Mouse (Mus musculus) hindbrain, embryonic 12.5 days (tissue): ENCODE results near the gene Dhx32. TPM values are rescaled to one million over a fixed set of nuclear protein-coding genes. Genes with fewer than 3 reads are reported as not detected.
"Not testable (repeated sequence)": the region's sequence is repeated elsewhere in the genome, so short reads cannot be mapped to it uniquely, and the experiment has no call there.

Experiments
- ATAC-seq: fragments of 200-750 bp; cut with Nextera tagmentation; 2 replicates; pipeline ENCODE4 v1.8.0; 2017; ENCODE audit warnings: moderate TSS enrichment; ENCODE audit not compliant: low FRiP score
- H3K27ac ChIP-seq: fragments of 300-500 bp; sonication (generic); 2 replicates; pipeline ENCODE4 v1.5.1; 2016; ENCODE audit warnings: mild to moderate bottlenecking
- H3K27me3 ChIP-seq: fragments of 300-500 bp; sonication (generic); 2 replicates; pipeline ENCODE4 v1.6.1; 2016; ENCODE audit warnings: mild to moderate bottlenecking
- H3K36me3 ChIP-seq: fragments of 300-500 bp; sonication (generic); 2 replicates; pipeline ENCODE4 v1.6.1; 2016; ENCODE audit warnings: mild to moderate bottlenecking
- H3K4me1 ChIP-seq: fragments of 300-500 bp; sonication (generic); 2 replicates; pipeline ENCODE4 v1.6.1; 2016
- H3K4me2 ChIP-seq: fragments of 300-500 bp; sonication (generic); replicated peaks from 2 replicates; pipeline ENCODE4 v1.6.1; 2016; ENCODE audit warnings: mild to moderate bottlenecking
- H3K4me3 ChIP-seq: fragments of 300-500 bp; sonication (generic); 2 replicates; pipeline ENCODE4 v1.5.1; 2016; ENCODE audit warnings: mild to moderate bottlenecking
- H3K9ac ChIP-seq: fragments of 300-500 bp; sonication (generic); 2 replicates; pipeline ENCODE4 v1.6.1; 2016; ENCODE audit warnings: mild to moderate bottlenecking, moderate library complexity
- H3K9me3 ChIP-seq: fragments of 300-500 bp; sonication (generic); replicated peaks from 2 replicates; pipeline ENCODE4 v1.6.1; 2016; ENCODE audit warnings: mild to moderate bottlenecking
- WGBS: fragments of 180-500 bp; shearing (Covaris S2); methylation state at CpG from one replicate; pipeline ENCODE4 v1.1.7; 2016; 5-methylcytosine and 5-hydroxymethylcytosine counted together
- polyA plus RNA-seq: library from polyadenylated mRNA; unstranded; fragments of >200 nt; fragmentation: Nextera tagmentation; extraction: Ambion mirVana; gene quantifications from 2 replicates; pipeline ENCODE4 v1.2.1, GENCODE M21; 2016

The Dhx32 gene
- polyA plus RNA-seq, 1 experiment from 2014 or later, result 33.0 TPM

DNA sequence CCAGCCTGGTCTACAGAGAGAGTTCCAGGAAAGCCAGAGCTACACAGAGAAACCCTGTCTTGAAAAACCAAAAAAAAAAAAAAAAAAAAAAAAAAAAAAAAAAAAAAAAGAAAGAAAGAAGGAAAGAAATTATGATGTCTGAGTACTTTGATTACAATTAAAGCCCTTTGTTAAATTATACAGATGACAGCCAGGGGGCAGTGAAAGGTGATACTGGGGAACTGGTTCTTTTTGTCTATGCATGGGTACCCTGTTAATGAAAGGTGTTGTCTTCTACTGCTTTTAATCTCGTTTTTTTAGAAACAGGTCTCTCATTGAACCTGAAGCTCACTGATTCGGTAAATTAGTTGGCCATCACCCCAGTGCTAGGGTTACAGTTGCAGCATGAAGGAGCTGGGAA is 75.2 kb downstream of the Dhx32 start:
- no peak for ATAC-seq
- H3K4me1 ChIP-seq, result peaks cover 12% of the 10 kb centered on the region
- WGBS, result 88% methylated on average over 2 of the region's 2 CpGs
- no peak overlapping the region for H3K9ac ChIP-seq
- no peak overlapping the region for H3K27ac ChIP-seq
- H3K9me3 ChIP-seq, result no peaks in the 10 kb centered on the region
- peaks cover 3% of the 10 kb centered on the region; the same call in 1 of the 2 replicates for H3K36me3 ChIP-seq
- no peak overlapping the region for H3K4me2 ChIP-seq
- H3K27me3 ChIP-seq, result no peaks in the 10 kb centered on the region
- no peak overlapping the region for H3K4me3 ChIP-seq

DNA sequence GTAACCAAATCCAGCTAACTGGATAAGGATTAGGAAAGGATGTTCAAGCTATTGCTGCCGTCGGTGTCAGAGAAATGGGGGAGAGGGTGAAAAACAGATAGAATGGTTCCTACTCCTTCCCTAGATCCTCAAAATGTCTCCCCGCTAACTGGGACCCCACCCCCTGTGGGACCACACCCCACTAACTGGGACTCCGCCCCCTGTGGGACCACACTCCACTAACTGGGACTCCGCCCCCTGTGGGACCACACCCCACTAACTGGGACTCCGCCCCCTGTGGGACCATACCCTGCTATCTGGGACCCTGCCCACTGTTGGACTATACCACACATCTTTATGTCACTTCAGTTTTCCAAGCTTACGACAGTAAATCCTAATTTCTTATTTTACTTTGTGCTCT is 78.6 kb downstream of the Dhx32 start:
- H3K4me2 ChIP-seq, result no peak overlapping the region
- H3K36me3 ChIP-seq, result peaks cover 5% of the 10 kb centered on the region
- no peak overlapping the region for H3K4me3 ChIP-seq
- peaks cover 4% of the 10 kb centered on the region for H3K4me1 ChIP-seq
- no peak overlapping the region for H3K27ac ChIP-seq
- H3K9me3 ChIP-seq, result no peaks in the 10 kb centered on the region
- no peaks in the 10 kb centered on the region for H3K27me3 ChIP-seq
- ATAC-seq, result no peak
- 94% methylated on average over 7 of the region's 7 CpGs for WGBS
- no peak overlapping the region for H3K9ac ChIP-seq

DNA sequence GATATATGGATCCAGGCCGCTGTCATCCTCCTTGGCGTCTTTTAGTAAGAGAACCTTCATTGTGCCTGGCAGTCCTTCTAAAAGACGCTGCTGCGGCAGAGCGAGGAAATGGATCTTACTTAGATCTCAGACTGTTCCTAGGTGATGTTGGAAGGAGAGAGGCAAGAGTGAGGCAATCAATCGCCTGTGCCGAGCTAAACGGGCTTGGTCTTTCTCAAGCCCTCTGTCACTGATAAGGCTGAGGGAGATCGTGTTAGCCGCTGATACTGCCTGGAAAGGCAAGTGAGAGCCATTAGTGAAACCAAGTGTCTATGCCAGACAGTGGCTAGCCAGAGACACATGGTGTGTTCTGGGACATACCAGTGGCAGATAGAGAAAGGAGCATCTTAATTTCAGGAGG is 80.2 kb downstream of the Dhx32 start:
- Histone ChIP-seq H3K9ac (no peak overlapping the region), H3K4me3 (no peak overlapping the region), H3K9me3 (no peaks in the 10 kb centered on the region), H3K27ac (no peak overlapping the region), H3K4me2 (no peak overlapping the region), H3K4me1 (no peaks in the 10 kb centered on the region), H3K27me3 (no peaks in the 10 kb centered on the region), H3K36me3 (peaks cover 6% of the 10 kb centered on the region)
- no peak for ATAC-seq
- WGBS, result 93% methylated on average over 10 of the region's 10 CpGs

DNA sequence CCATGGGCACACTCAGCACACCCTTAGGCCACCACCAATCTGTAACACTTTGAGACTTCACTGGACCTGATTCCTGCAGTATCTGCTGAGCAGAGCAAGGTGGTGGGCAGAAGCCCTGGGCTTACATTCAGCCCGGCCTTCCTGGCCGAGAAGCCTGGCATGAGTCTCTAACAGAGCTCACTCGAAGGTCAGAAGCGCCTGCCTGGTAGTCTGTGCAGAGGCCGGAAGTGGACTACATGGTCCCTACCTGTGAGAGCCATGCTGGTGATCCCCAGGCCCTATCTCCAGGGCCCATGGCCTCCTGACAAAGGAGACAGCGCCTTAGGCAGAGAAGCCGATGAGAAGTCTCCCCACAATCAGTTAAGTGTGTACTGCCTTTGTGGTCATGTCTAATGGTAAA is 81.2 kb downstream of the Dhx32 start:
- 91% methylated on average over 7 of the region's 7 CpGs for WGBS
- Histone ChIP-seq H3K4me3 (no peak overlapping the region), H3K27ac (no peak overlapping the region), H3K4me2 (no peak overlapping the region), H3K9ac (no peak overlapping the region), H3K27me3 (no peaks in the 10 kb centered on the region), H3K4me1 (no peaks in the 10 kb centered on the region), H3K36me3 (peaks cover 12% of the 10 kb centered on the region), H3K9me3 (no peaks in the 10 kb centered on the region)
- ATAC-seq, result no peak

GRCm38 (mm10) chr7:133699885-133700284 is 82.6 kb downstream of the Dhx32 start:
- no peaks in the 10 kb centered on the region for H3K27me3 ChIP-seq
- no peaks in the 10 kb centered on the region for H3K9me3 ChIP-seq
- no peak overlapping the region for H3K4me3 ChIP-seq
- H3K4me2 ChIP-seq, result no peak overlapping the region
- H3K27ac ChIP-seq, result no peak overlapping the region
- H3K4me1 ChIP-seq, result no peaks in the 10 kb centered on the region
- WGBS, result 87% methylated on average over 4 of the region's 4 CpGs
- peaks cover 12% of the 10 kb centered on the region for H3K36me3 ChIP-seq
- H3K9ac ChIP-seq, result no peak overlapping the region
- ATAC-seq, result no peak

DNA sequence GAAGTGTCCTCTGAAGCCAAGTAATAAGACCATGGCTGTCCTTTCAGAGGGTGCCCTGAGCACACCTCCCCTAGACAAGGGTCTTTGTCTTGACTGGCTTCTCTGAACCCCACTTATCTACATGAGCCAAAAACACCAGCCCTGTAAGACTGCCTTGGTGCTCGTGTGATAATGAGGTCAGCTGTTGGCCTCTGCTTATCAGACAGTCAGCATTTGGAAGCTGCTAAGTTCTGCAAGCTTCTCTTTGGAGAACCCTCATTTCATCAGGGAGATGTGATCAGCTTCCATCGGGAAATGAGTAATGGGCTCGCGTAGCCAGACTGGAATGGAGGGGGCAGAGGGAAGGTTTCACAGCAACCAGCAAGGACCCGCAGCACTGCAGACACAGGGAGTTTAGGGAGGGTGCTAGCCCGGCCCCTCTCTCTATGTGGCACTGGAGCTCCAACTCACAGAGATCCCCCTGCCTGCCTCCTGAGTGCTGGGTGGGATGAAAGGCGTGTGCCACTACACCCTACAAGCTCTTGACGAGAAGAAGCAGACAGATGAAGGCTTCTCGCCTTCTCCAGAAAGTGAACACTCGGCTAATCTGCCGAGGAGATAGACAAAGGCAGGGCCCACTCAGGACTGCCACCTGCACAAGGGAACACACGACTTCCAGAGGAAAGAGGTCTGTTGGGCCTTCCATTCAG is 84.4 kb downstream of the Dhx32 start:
- Histone ChIP-seq H3K4me3 (no peak overlapping the region), H3K4me2 (no peak overlapping the region), H3K27me3 (no peaks in the 10 kb centered on the region), H3K27ac (no peak overlapping the region), H3K9ac (no peak overlapping the region), H3K36me3 (peaks cover 12% of the 10 kb centered on the region), H3K9me3 (no peaks in the 10 kb centered on the region), H3K4me1 (no peaks in the 10 kb centered on the region)
- 88% methylated on average over 12 of the region's 12 CpGs for WGBS
- ATAC-seq, result no peak

- H3K4me3 ChIP-seq, H3K4me1 ChIP-seq, H3K27me3 ChIP-seq, H3K9ac ChIP-seq, H3K4me2 ChIP-seq, ATAC-seq, H3K27ac ChIP-seq: not testable (repeated sequence)
- Histone ChIP-seq H3K9me3 (peaks cover 14% of the 10 kb centered on the region; the same call in 1 of the 2 replicates), H3K36me3 (peaks cover 43% of the 10 kb centered on the region)
Measured at GRCm38 (mm10) chr7:133685644-133686043, 96.9 kb downstream of the Dhx32 start.

DNA sequence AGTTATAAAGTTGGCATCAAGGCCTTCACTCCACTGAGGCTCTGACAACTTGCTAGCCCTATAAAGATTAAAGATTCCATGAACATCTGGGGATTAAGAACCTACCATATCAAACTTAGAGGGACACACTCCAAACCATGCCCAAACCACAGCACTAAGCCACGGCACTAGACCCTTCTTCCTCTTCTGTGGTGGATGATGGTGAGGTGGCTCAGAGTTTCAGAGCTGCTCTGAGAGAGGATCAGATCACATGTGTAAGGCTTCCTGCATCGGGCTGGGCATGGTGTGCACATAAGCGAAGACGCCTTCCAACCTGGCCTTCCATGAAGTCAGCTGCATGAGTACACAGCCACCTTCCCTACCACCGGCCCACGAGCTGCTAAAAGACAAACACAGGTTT is 97.8 kb downstream of the Dhx32 start:
- Histone ChIP-seq H3K27ac (no peak overlapping the region), H3K4me3 (no peak overlapping the region), H3K9ac (no peak overlapping the region), H3K4me1 (no peaks in the 10 kb centered on the region), H3K4me2 (no peak overlapping the region), H3K9me3 (peaks cover 14% of the 10 kb centered on the region; the same call in 1 of the 2 replicates), H3K36me3 (peaks cover 34% of the 10 kb centered on the region), H3K27me3 (no peaks in the 10 kb centered on the region)
- ATAC-seq, result no peak
- 95% methylated on average over 6 of the region's 6 CpGs for WGBS

DNA sequence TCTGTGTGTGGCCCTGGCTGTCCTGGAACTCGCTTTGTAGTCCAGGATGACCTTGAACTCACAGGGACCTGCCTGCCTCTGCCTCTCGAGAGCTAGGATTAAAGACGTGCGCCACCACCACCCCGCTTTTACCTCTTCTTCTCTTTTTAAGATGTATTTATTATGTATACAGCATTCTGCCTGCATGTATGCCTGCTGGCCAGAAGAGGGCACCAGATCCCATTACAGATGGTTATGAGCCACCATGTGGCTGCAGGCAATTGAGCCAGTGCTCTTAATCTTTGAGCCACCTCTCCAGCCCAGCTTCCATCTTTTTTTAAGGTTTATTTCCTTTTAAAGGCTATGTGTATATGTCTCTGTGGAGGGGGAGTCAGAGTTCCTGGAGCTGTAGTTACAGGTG is 98.4 kb downstream of the Dhx32 start:
- H3K4me1 ChIP-seq, result no peaks in the 10 kb centered on the region
- H3K27ac ChIP-seq, result no peak overlapping the region
- H3K27me3 ChIP-seq, result no peaks in the 10 kb centered on the region
- H3K4me2 ChIP-seq, result no peak overlapping the region
- 82% methylated on average over 5 of the region's 5 CpGs for WGBS
- no peak for ATAC-seq
- H3K36me3 ChIP-seq, result peaks cover 28% of the 10 kb centered on the region
- no peak overlapping the region for H3K4me3 ChIP-seq
- no peak overlapping the region for H3K9ac ChIP-seq
- peaks cover 8% of the 10 kb centered on the region; the same call in 1 of the 2 replicates for H3K9me3 ChIP-seq

DNA sequence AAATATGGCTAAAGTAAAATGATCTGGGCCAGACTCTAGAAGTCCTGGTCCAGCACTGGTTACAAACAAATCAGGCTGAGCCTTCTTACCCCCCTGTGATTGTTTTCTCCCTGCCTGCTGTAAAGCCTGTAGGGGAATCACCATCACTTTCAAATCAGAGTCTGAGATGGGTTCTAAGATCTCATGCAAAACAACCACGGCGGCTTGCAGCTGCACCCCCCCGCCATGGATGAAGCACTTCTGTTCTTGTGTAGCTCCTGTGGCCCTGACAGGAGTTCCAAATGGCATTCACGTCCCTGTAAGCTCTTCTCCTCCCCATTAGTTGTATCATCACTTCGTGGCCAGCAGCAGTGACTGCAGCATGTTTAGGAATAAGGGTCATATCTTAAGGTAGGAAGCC is 98.9 kb downstream of the Dhx32 start:
- H3K27ac ChIP-seq, result no peak overlapping the region
- WGBS, result 81% methylated on average over 5 of the region's 5 CpGs

GRCm38 (mm10) chr7:133679961-133680360 is 102.6 kb downstream of the Dhx32 start, which contains the start of gene Mmp21:
Gene Mmp21 (minus strand): TSS chr7:133680061.
- no peak for ATAC-seq
- Histone ChIP-seq H3K9ac (no peak within 1 kb of the TSS), H3K36me3 (0 out of 2 replicates have a peak, but pooled peaks cover 4% of the 10 kb centered on the region), H3K27ac (no peak within 1 kb of the TSS), H3K4me2 (no peak within 1 kb of the TSS), H3K27me3 (no peaks in the 10 kb centered on the region), H3K4me1 (no peaks in the 10 kb centered on the region), H3K9me3 (no peaks in the 10 kb centered on the region), H3K4me3 (no peak within 1 kb of the TSS)
- WGBS, result 86% methylated on average over 3 of the region's 3 CpGs

More for the DNA sequence above, 98.9 kb downstream of the Dhx32 start:
- no peak overlapping the region for H3K4me2 ChIP-seq
- H3K4me3 ChIP-seq, result no peak overlapping the region
- H3K27me3 ChIP-seq, result no peaks in the 10 kb centered on the region
- H3K9ac ChIP-seq, result no peak overlapping the region
- H3K4me1 ChIP-seq, result no peaks in the 10 kb centered on the region
- H3K9me3 ChIP-seq, result peaks cover 3% of the 10 kb centered on the region; the same call in 1 of the 2 replicates
- ATAC-seq, result no peak
- H3K36me3 ChIP-seq, result peaks cover 23% of the 10 kb centered on the region

DNA sequence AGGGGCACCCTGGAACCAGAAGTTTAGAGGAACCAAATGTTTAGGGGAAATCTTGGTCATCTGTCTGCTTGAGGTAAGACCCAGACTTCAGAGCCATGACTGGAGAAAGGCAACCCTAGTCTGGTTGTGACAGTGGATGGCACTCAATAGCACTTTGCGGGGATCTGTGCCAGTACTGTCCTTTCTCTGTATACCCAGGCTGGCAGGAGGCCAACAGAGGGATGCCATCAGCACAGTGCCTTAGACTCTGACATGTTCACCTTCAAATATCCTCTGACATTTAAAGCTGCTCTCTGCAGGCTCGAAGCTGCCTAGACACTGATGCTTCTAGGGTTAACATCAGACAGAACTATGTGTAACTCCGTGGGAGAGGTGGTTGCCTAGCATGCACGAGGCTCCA is 103.1 kb downstream of the Dhx32 start:
- Histone ChIP-seq H3K4me3 (no peak overlapping the region), H3K27me3 (no peaks in the 10 kb centered on the region), H3K9me3 (no peaks in the 10 kb centered on the region), H3K4me1 (no peaks in the 10 kb centered on the region), H3K4me2 (no peak overlapping the region), H3K9ac (no peak overlapping the region), H3K27ac (no peak overlapping the region), H3K36me3 (0 out of 2 replicates have a peak, but pooled peaks cover 4% of the 10 kb centered on the region)
- WGBS, result 73% methylated on average over 4 of the region's 4 CpGs
- ATAC-seq, result no peak

DNA sequence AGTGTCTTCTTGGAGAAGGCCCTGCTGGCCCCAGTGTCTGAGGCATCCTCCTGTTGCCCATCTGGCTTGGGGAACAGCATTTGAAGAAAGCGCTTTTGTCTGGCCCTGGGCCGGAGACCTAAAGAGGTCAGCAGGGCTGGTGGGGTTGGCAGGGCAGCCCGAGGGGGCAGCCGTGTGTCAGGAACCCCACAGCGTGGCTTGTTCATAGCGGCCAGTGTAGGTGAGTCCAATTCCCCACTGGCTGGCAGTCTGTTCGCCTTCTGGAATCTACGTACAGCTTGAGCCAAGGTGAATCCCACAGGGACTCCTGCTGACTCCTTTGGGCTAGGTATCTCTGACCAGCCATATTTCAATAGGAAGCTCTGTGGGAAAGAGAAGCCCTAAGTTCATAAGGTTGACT is 103.8 kb downstream of the Dhx32 start:
- WGBS, result 92% methylated on average over 8 of the region's 8 CpGs
- Histone ChIP-seq H3K4me3 (no peak overlapping the region), H3K27ac (no peak overlapping the region), H3K4me1 (no peaks in the 10 kb centered on the region), H3K36me3 (peaks cover 7% of the 10 kb centered on the region; the same call in 1 of the 2 replicates), H3K9me3 (no peaks in the 10 kb centered on the region), H3K27me3 (no peaks in the 10 kb centered on the region), H3K9ac (no peak overlapping the region), H3K4me2 (no peak overlapping the region)
- no peak for ATAC-seq
